Mouse (Mus musculus): ENCODE measurements around the gene Tbl3. TPM values are rescaled to one million over a fixed set of nuclear protein-coding genes. Genes with fewer than 3 reads are reported as not detected.

Tbl3 gene
- total and polyA plus RNA-seq, 3 experiments = 103 to 111 TPM; not detected in 1

DNA sequence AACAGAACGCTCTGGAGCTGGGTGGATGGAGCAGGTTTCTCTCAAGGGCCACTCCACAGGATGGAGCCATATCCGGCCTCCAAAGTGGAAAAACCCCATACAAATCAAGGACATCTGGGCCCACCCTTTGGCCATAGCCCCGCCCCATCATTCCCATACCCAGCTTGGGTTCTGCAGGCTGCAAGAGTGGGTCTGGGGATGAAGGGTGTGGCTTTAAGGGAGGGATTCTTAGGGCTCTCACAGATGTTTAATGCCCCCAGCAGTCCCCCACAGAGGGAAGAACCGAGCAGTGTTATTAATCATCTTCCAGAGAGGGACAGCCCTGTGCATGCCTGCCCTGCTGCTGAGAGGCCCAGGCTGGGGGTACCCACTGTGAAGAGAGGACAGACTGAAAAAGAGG lies 39.5 kb upstream of the Tbl3 start:
- H3K79me2 ChIP-seq (ENCODE audit: control insufficient read depth, insufficient read depth, low read length, poor library complexity) = no peaks in the 10 kb centered on the region
- no peak for DNase-seq (ENCODE audit: low read depth, low spot score)
- no peak overlapping the region for H3K27ac ChIP-seq (ENCODE audit: control insufficient read depth, low read depth, low read length)
- no peak overlapping the region for H3K9ac ChIP-seq (ENCODE audit: control insufficient read depth, low read depth, low read length, poor library complexity, severe bottlenecking)
- H3K4me1 ChIP-seq (ENCODE audit: control insufficient read depth in 1 of 2, insufficient read depth in 2 of 2, low read length in 2 of 2) = no peaks in the 10 kb centered on the region
- no peak overlapping the region for H3K4me3 ChIP-seq (ENCODE audit: control insufficient read depth in 1 of 2, insufficient read depth in 1 of 2, low read depth in 2 of 2, low read length in 2 of 2)
- H3K36me3 ChIP-seq (ENCODE audit: control insufficient read depth in 1 of 2, insufficient read depth in 2 of 2, low read length in 2 of 2) = no peaks in the 10 kb centered on the region
- H3K27me3 ChIP-seq (ENCODE audit: control insufficient read depth in 1 of 2, insufficient read depth in 2 of 2, low read length in 2 of 2) = peaks cover 2 to 4% of the 10 kb centered on the region in 2 experiments; a peak in 2 of 4 replicates
- H3K9me3 ChIP-seq (replicated peaks; ENCODE audit: insufficient read depth, low read length) = no peaks in the 10 kb centered on the region
- TF ChIP-seq GATA1 (IDR thresholded peaks at IDR 0.05; ENCODE audit: low read depth, low read length) (no peak), GABPA (IDR thresholded peaks at IDR 0.05; ENCODE audit: low read depth, low read length) (no peak)

- Histone ChIP-seq H3K4me3 (ENCODE audit: control insufficient read depth in 1 of 2, insufficient read depth in 1 of 2, low read depth in 2 of 2, low read length in 2 of 2) (no peak overlapping the region), H3K4me1 (ENCODE audit: control insufficient read depth in 1 of 2, insufficient read depth in 2 of 2, low read length in 2 of 2) (no peaks in the 10 kb centered on the region), H3K27ac (ENCODE audit: control insufficient read depth, low read depth, low read length) (no peak overlapping the region), H3K36me3 (ENCODE audit: control insufficient read depth in 1 of 2, insufficient read depth in 2 of 2, low read length in 2 of 2) (no peaks in the 10 kb centered on the region), H3K9me3 (replicated peaks; ENCODE audit: insufficient read depth, low read length) (no peaks in the 10 kb centered on the region), H3K9ac (ENCODE audit: control insufficient read depth, low read depth, low read length, poor library complexity, severe bottlenecking) (no peak overlapping the region), H3K27me3 (ENCODE audit: control insufficient read depth in 1 of 2, insufficient read depth in 2 of 2, low read length in 2 of 2) (peaks cover 2 to 4% of the 10 kb centered on the region in 2 experiments; a peak in 2 of 4 replicates), H3K79me2 (ENCODE audit: control insufficient read depth, insufficient read depth, low read length, poor library complexity) (no peaks in the 10 kb centered on the region)
- peak; percentile 92 for DNase-seq (ENCODE audit: low read depth, low spot score)
- TF ChIP-seq MYB (IDR thresholded peaks at IDR 0.05; ENCODE audit: low read depth, low read length) (no peak), POLR2AphosphoS2 (IDR thresholded peaks at IDR 0.05; ENCODE audit: low read length) (no peak), NRF1 (IDR thresholded peaks at IDR 0.05; ENCODE audit: insufficient read depth, low read depth, low read length, poor library complexity, severe bottlenecking) (no peak), HCFC1 (IDR thresholded peaks at IDR 0.05; ENCODE audit: low read depth, low read length) (0 out of 2 replicates have a peak, but pooled peaks have one; percentile 17), CHD1 (IDR thresholded peaks at IDR 0.05; ENCODE audit: low read depth, low read length) (no peak), POLR2A (IDR thresholded peaks at IDR 0.05; ENCODE audit: control insufficient read depth in 1 of 2, insufficient read depth in 1 of 2, low read depth in 1 of 2, low read length in 2 of 2, poor library complexity in 1 of 2) (no peak), ZNF384 (IDR thresholded peaks at IDR 0.05; ENCODE audit: low read depth, low read length) (no peak), UBTF (IDR thresholded peaks at IDR 0.05; ENCODE audit: borderline replicate concordance, insufficient read depth, low read depth, low read length) (no peak), CHD2 (IDR thresholded peaks at IDR 0.05; ENCODE audit: low read length) (no peak), ETS1 (IDR thresholded peaks at IDR 0.05; ENCODE audit: low read depth, low read length) (no peak), RAD21 (IDR thresholded peaks at IDR 0.05; ENCODE audit: low read depth, low read length) (peak; percentile 99), GATA1 (IDR thresholded peaks at IDR 0.05; ENCODE audit: low read depth, low read length) (no peak), MEF2A (IDR thresholded peaks at IDR 0.05; ENCODE audit: extremely low read depth, insufficient replicate concordance, low read depth, low read length, poor library complexity, severe bottlenecking) (no peak), JUND (IDR thresholded peaks at IDR 0.05; ENCODE audit: low read depth, low read length) (0 out of 2 replicates have a peak, but pooled peaks have one; percentile 34), TBP (IDR thresholded peaks at IDR 0.05; ENCODE audit: low read depth, low read length) (0 out of 2 replicates have a peak, but pooled peaks have one; percentile 35), MXI1 (IDR thresholded peaks at IDR 0.05; ENCODE audit: low read depth, low read length) (peak; percentile 45), SMC3 (IDR thresholded peaks at IDR 0.05; ENCODE audit: low read depth, low read length) (peak; percentile 89), NELFE (IDR thresholded peaks at IDR 0.05; ENCODE audit: low read depth, low read length) (no peak), ZKSCAN1 (IDR thresholded peaks at IDR 0.05; ENCODE audit: low read depth, low read length) (no peak), MYC (IDR thresholded peaks at IDR 0.05; ENCODE audit: low read depth, low read length) (peak; percentile 70; the same call in 1 of the 2 replicates), RCOR1 (IDR thresholded peaks at IDR 0.05; ENCODE audit: low read depth, low read length) (no peak), GABPA (IDR thresholded peaks at IDR 0.05; ENCODE audit: low read depth, low read length) (no peak), EP300 (IDR thresholded peaks at IDR 0.05; ENCODE audit: low read depth in 1 of 2, low read length in 2 of 2) (no peak), USF1 (IDR thresholded peaks at IDR 0.05; ENCODE audit: low read depth, low read length) (no peak), E2F4 (IDR thresholded peaks at IDR 0.05; ENCODE audit: borderline replicate concordance, low read depth, low read length) (no peak), ZC3H11A (IDR thresholded peaks at IDR 0.05; ENCODE audit: low read depth, low read length) (peak; percentile 92), ELF1 (IDR thresholded peaks at IDR 0.05; ENCODE audit: low read depth, low read length) (0 out of 2 replicates have a peak, but pooled peaks have one; percentile 37), CTCF (IDR thresholded peaks at IDR 0.05 in 2 of 3, conservative IDR thresholded peaks at IDR 0.05 in 1 of 3; ENCODE audit: control insufficient read depth in 1 of 3, insufficient read depth in 1 of 3, low read depth in 2 of 3, low read length in 3 of 3, poor library complexity in 1 of 3, severe bottlenecking in 1 of 3) (peak; percentile 86 to 97 (median 88)), MAX (IDR thresholded peaks at IDR 0.05; ENCODE audit: low read length) (peak; percentile 55; the same call in 1 of the 2 replicates)
Measured at GRCm38 (mm10) chr17:24745526-24746497, 38.4 kb upstream of the Tbl3 start.

Measured in MEL (cell line).